Mouse (Mus musculus) spleen, adult 2 months (tissue): ENCODE measurements around the gene Wdr75. TPM values are rescaled to one million over a fixed set of nuclear protein-coding genes. Genes with fewer than 3 reads are reported as not detected.

Source experiments
- DNase-seq, 2 experiments: peaks; one replicate each; pipeline versions ENCODE4 v3.0.0 to v3.0.0-alpha.2; 2012 to 2021; ENCODE audit warnings: low spot score in 2 of 2, low read depth in 1 of 2
- H3K27ac ChIP-seq: fragments of 200-500 bp; 2 replicates; pipeline ENCODE4 v1.5.1; 2012; ENCODE audit warnings: low read length, inconsistent platforms; ENCODE audit not compliant: insufficient read depth
- H3K27me3 ChIP-seq: fragments of 200-500 bp; 2 replicates; pipeline ENCODE4 v1.6.1; 2012; ENCODE audit warnings: mild to moderate bottlenecking, moderate library complexity, low read length, inconsistent platforms; ENCODE audit not compliant: control insufficient read depth, insufficient read depth
- H3K36me3 ChIP-seq: fragments of 200-500 bp; 2 replicates; pipeline ENCODE4 v1.6.1; 2012; ENCODE audit warnings: mild to moderate bottlenecking, low read length, inconsistent platforms; ENCODE audit not compliant: control insufficient read depth, insufficient read depth
- H3K4me1 ChIP-seq: fragments of 200-500 bp; 2 replicates; pipeline ENCODE4 v1.6.1; 2011; ENCODE audit warnings: inconsistent platforms; ENCODE audit not compliant: control insufficient read depth, insufficient read depth, insufficient read length
- H3K4me3 ChIP-seq: fragments of 200-500 bp; 2 replicates; pipeline ENCODE4 v1.5.1; 2011; ENCODE audit warnings: mild to moderate bottlenecking, inconsistent platforms; ENCODE audit not compliant: insufficient read depth, insufficient read length; ENCODE audit errors: extremely low read depth
- CTCF ChIP-seq: fragments of 200-500 bp; IDR thresholded peaks from 2 replicates; pipeline ENCODE4 v1.5.1; 2011; ENCODE audit warnings: mild to moderate bottlenecking, inconsistent platforms; ENCODE audit not compliant: insufficient read depth, insufficient read length, insufficient replicate concordance; ENCODE audit errors: extremely low read depth
- POLR2A ChIP-seq: fragments of 200-500 bp; IDR thresholded peaks from 2 replicates; pipeline ENCODE4 v1.6.1; 2011; ENCODE audit warnings: low read depth, low read length, inconsistent platforms
- WGBS: fragments of 180-500 bp; shearing (Covaris S2); methylation state at CpG from one replicate; pipeline ENCODE4 v1.1.7; 2018; 5-methylcytosine and 5-hydroxymethylcytosine counted together
- polyA plus RNA-seq: library from polyadenylated mRNA; depleted of rRNA; stranded (reverse); fragments of >200 nt; gene quantifications from 2 replicates; pipeline ENCODE4 v1.2.3, GENCODE M21; 2012

Gene Wdr75
- polyA plus RNA-seq, 1 experiment = 37.8 TPM

- no peak for DNase-seq
- Histone ChIP-seq H3K36me3 (peaks cover 31% of the 10 kb centered on the region), H3K27ac (no peak overlapping the region), H3K4me3 (no peak overlapping the region), H3K27me3 (no peaks in the 10 kb centered on the region), H3K4me1 (no peaks in the 10 kb centered on the region)
- 91% methylated on average over 9 of the region's 9 CpGs for WGBS
- no peak for TF ChIP-seq CTCF
- TF ChIP-seq POLR2A = no peak
These were observed 23.6 kb downstream of the Wdr75 start for GRCm38 (mm10) chr1:45818564-45818963.

GRCm38 (mm10) chr1:45824441-45824840 lies 29.5 kb downstream of the Wdr75 start:
- no peak for DNase-seq
- 70% methylated on average over 1 of the region's 1 CpGs for WGBS
- H3K27me3 ChIP-seq = no peaks in the 10 kb centered on the region
- TF ChIP-seq POLR2A = no peak
- TF ChIP-seq CTCF = no peak
- H3K4me1 ChIP-seq = no peaks in the 10 kb centered on the region
- H3K4me3 ChIP-seq = no peak overlapping the region
- no peak overlapping the region for H3K27ac ChIP-seq
- H3K36me3 ChIP-seq = peaks cover 18% of the 10 kb centered on the region

GRCm38 (mm10) chr1:45825140-45825539 lies 30.2 kb downstream of the Wdr75 start:
- 43% methylated on average over 5 of the region's 5 CpGs for WGBS
- H3K36me3 ChIP-seq = peaks cover 14% of the 10 kb centered on the region
- H3K4me3 ChIP-seq = no peak overlapping the region
- no peaks in the 10 kb centered on the region for H3K27me3 ChIP-seq
- H3K4me1 ChIP-seq = no peaks in the 10 kb centered on the region
- TF ChIP-seq POLR2A (no peak), CTCF (peak; percentile 28; the same call in 1 of the 2 replicates)
- no peak overlapping the region for H3K27ac ChIP-seq
- peak; percentile 7 to 32 for DNase-seq

GRCm38 (mm10) chr1:45825630-45826029 lies 30.7 kb downstream of the Wdr75 start:
- Histone ChIP-seq H3K4me3 (no peak overlapping the region), H3K36me3 (peaks cover 12% of the 10 kb centered on the region), H3K4me1 (no peaks in the 10 kb centered on the region), H3K27ac (no peak overlapping the region), H3K27me3 (no peaks in the 10 kb centered on the region)
- no peak for DNase-seq
- 71% methylated on average over 3 of the region's 3 CpGs for WGBS
- no peak for TF ChIP-seq CTCF
- no peak for TF ChIP-seq POLR2A

GRCm38 (mm10) chr1:45826148-45826547 lies 31.2 kb downstream of the Wdr75 start:
- no peak overlapping the region; the same call in 1 of the 2 replicates for H3K4me3 ChIP-seq
- DNase-seq = no peak
- peaks cover 9% of the 10 kb centered on the region for H3K36me3 ChIP-seq
- TF ChIP-seq CTCF = no peak
- no peak for TF ChIP-seq POLR2A
- H3K27ac ChIP-seq = no peak overlapping the region
- WGBS = 70% methylated on average over 2 of the region's 2 CpGs
- H3K27me3 ChIP-seq = no peaks in the 10 kb centered on the region
- H3K4me1 ChIP-seq = no peaks in the 10 kb centered on the region

GRCm38 (mm10) chr1:45826796-45827195 lies 31.8 kb downstream of the Wdr75 start:
- no peak for TF ChIP-seq POLR2A
- TF ChIP-seq CTCF = no peak
- no peak overlapping the region for H3K27ac ChIP-seq
- H3K4me3 ChIP-seq = no peak overlapping the region
- no peaks in the 10 kb centered on the region for H3K27me3 ChIP-seq
- no peaks in the 10 kb centered on the region for H3K4me1 ChIP-seq
- peaks cover 7% of the 10 kb centered on the region for H3K36me3 ChIP-seq
- WGBS = 73% methylated on average over 2 of the region's 2 CpGs
- no peak for DNase-seq

- DNase-seq = no peak
- H3K4me3 ChIP-seq = no peak overlapping the region
- WGBS = 88% methylated on average over 8 of the region's 8 CpGs
- H3K27ac ChIP-seq = no peak overlapping the region
- H3K27me3 ChIP-seq = no peaks in the 10 kb centered on the region
- no peaks in the 10 kb centered on the region for H3K4me1 ChIP-seq
- TF ChIP-seq CTCF (no peak), POLR2A (no peak)
- H3K36me3 ChIP-seq = no peaks in the 10 kb centered on the region
These were observed 35.7 kb downstream of the Wdr75 start for GRCm38 (mm10) chr1:45830453-45831206.
